Mouse (Mus musculus) urinary bladder, postnatal 14 days (tissue): ENCODE measurements around the gene Fbxo30.

Experiments
- DNase-seq: peaks from one replicate; pipeline ENCODE4 v3.0.0; 2021; ENCODE audit warnings: low spot score

Fbxo30 gene

DNA sequence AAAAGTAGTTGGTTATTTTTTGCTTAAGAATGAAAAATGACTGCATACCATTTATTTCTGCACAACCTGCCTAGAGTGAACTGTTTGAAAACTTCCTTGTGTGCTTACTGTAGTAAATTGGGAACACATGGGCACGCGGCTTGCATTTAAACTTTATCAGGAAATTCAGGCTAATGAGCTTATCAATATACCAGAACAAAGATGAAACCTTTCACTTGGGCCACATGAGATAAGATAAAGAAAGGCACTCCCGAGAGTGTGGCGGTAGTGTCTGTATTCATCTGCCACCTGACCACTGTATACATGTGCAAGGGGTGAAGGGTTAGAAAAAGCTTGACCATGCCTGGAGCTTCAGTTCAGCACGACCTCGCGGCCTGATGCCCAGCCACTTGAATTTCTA is 41.2 kb downstream of the Fbxo30 start:
- no peak for DNase-seq

DNA sequence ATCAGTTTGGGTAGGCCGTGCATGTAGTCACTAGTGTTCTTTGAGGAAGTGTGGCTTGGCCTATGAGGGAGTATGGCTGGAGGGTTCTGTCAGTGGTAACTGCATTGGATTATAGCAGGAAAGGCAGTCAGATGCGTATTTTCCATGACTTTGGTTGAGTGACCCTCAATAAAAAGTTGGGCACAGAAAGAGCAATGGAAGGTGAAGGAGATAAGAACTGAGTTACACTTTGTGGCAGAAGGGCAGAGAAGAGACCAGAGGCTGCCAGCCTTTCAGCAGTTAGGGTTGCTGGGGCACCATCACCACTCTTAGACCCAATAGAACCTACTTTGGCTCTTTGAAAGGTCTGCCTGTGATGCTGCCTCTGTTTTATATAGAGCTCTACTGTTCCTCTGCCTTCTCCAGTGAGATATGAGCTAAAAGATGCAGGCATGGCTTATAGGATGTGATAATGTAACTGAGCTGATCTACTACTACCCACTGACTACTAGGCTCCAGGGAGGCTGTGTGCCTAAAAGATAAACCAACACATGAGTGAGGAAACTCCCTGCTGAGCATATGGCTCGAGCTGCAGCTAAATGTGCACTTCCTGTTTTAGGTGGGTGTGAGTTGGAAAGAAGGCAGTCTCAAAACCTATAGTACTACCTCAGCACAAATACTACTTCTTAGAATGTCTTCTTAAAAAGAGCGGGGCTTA is 42.2 kb downstream of the Fbxo30 start:
- no peak for DNase-seq

DNA sequence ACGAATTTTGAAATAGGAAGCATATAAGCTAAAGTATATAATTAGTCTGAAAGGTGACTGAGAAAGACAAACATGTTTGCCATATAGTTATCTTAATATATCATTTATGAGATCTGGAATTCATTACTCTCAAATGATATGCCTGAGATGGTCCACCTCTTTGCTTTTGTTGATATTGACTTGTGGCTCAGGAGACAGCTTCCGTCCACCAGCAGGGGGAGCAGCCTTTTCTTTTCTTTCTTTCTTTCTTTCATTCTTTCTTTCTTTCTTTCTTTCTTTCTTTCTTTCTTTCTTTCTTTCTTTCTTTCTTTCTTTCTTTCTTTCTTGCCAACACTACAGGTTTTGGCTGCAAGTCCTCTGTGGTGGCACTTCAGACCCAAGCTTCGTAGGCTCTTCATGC is 45.4 kb downstream of the Fbxo30 start:
- DNase-seq = no peak

DNA sequence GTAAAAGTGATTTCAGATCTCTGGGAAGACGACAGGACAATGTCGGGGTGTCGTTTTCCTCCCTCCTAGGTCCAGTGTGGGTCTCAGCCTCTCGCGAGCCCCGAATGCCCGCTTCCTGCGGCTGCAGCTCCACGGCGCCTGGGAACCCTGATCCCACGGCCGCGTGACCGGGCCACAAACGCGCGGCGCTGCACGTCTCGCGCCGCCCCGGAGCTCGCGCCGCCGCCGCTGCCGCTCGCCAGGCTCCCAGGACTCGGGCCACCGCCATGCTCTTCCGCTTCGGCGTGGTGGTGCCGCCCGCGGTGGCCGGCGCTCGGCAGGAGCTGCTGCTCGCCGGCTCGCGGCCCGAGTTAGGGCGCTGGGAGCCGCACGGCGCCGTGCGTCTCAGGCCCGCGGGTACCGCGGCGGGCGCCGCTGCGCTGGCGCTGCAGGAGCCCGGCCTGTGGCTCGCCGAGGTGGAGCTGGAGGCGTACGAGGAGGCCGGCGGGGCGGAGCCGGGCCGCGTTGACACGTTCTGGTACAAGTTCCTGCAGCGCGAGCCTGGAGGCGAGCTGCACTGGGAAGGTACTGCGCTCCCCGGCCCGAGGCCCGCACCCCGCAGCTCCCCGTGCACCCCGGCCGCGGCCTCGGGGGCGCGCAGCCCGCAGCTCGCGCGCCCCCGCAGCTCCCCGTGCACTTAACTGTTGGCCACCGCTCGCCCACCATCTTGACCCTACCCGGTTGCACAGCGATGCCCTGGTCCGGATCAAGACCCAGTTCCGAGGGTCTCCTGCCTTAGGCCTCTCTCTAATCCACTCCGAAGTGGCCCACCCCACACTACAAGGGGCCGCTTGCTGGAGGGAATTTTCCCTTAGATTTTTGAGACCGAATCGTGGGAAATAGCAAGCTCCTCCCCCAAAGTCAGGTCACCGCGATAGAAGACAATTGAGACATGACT is 62.3 kb downstream of the Fbxo30 start, which contains the start of gene Epm2a:
TSS of gene Epm2a (plus strand) at position 200 of the 937 bp plus-strand sequence.
- DNase-seq = peak; percentile 91

DNA sequence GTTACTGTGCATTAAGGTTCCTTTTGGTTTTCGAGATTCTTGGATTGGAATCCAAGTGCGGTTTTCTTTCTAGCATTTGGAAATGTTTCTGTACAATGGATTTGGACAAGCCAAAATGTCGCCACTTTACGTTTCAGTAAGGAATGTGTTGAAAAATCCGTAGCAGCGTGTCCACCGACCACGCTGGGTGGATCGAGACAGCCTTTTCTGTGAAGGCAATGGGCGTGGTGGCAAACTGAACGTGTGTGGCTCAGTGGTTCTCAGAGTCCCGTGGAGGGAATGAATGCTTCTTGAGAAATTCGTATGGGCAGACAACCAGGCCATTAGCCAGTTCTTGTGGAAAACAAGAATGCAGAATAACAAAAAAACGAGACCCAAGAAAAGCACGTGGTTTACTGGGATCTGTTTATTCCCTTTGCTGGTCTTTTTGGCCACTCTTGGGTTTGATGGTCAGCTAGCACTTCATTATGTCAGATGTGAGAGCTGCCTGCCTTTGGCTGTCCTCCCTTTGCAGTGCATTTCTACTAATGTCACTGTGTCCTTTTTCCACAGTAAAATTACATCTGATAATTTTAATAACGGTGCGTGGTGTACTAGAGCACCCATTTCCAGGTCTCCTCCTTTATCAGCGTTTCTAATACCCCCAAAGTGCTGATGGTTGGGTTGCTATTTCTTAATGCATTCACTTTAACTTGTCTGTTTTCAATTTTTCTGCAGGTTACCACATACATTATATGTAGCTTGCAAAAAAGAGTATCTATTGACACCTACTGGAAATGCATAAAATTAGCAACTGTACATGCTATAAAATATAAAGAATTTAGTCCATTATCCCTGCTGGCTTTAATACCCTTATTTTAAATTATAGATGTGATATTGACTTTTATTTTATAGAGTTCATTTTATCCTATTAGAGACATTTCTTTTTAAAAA is 63.7 kb downstream of the Fbxo30 start:
- DNase-seq = no peak
